Comparison of ENCODE assay signal across 27 mouse cellular contexts in the genomic region with DNA sequence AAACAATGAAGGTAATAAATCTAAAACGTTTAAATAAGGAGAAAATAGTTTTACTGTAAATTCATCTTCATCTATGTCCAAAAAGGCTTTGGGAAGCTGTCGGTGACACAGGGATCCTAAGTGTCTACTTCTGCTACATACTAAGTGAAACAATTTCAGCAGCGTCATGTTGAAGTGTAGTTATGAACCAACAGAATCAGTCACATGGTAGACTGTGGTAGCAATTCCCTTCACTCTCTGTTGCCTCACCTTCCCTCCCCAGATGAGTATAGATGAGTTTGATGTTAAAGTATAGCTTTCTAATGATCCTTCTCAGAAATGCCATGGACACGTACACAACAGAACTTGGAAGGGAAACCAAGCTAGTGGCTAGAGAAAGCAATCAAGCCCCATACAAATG.
DNase-seq lines count a peak whose midpoint lies in the region; ATAC-seq and TF ChIP-seq lines count a peak whose summit lies in the region.
"Had no signal": no experiment of that assay in that cellular context is flagged by ENCODE, and none has a peak within 500 bp of the region (broad histone marks: within the 10 kb centered on the region; RNA-seq: fewer than 3 reads in every experiment).

No protein-coding gene starts in this region.

- no peak overlapping the region for H3K4me2 ChIP-seq in forebrain, embryonic 13.5 days
- H3K4me2 ChIP-seq in hindbrain, embryonic 13.5 days: no peak overlapping the region
- H3K4me2 ChIP-seq in hindbrain, embryonic 16.5 days (ENCODE audit: low read length): no peak overlapping the region
- H3K4me2 ChIP-seq in intestine, postnatal 0 days (replicated peaks; ENCODE audit: low read depth): no peak overlapping the region
- H3K4me2 ChIP-seq: embryonic facial prominence, embryonic 13.5 days; embryonic facial prominence, embryonic 15.5 days had no signal

- H3K9ac ChIP-seq in forebrain, embryonic 13.5 days: no peak overlapping the region
- H3K9ac ChIP-seq in hindbrain, embryonic 13.5 days: no peak overlapping the region
- H3K9ac ChIP-seq in hindbrain, embryonic 16.5 days (ENCODE audit: low read depth, low read length): no peak overlapping the region
- no peak overlapping the region for H3K9ac ChIP-seq in intestine, postnatal 0 days (ENCODE audit: low read depth, low read length)
- H3K9ac ChIP-seq: embryonic facial prominence, embryonic 13.5 days; embryonic facial prominence, embryonic 15.5 days had no signal

- peaks cover 18% of the 10 kb centered on the region for H3K4me1 ChIP-seq in forebrain, embryonic 13.5 days
- peaks cover 6% of the 10 kb centered on the region; the same call in 1 of the 2 replicates for H3K4me1 ChIP-seq in forebrain, embryonic 10.5 days
- H3K4me1 ChIP-seq in hindbrain, embryonic 13.5 days (replicated peaks): peaks cover 20% of the 10 kb centered on the region
- peaks cover 9% of the 10 kb centered on the region for H3K4me1 ChIP-seq in hindbrain, embryonic 16.5 days (ENCODE audit: control insufficient read depth, insufficient read depth, low read depth, low read length)
- H3K4me1 ChIP-seq in intestine, postnatal 0 days (replicated peaks; ENCODE audit: control insufficient read depth, insufficient read depth, low read length): 0 out of 2 replicates have a peak, but pooled peaks cover 6% of the 10 kb centered on the region

- no peak for ATAC-seq in forebrain, embryonic 13.5 days
- ATAC-seq in hindbrain, embryonic 13.5 days (ENCODE audit: low FRiP score): no peak
- ATAC-seq in hindbrain, embryonic 16.5 days: no peak
- peak; percentile 71 for ATAC-seq in granulocyte monocyte progenitor cell, adult 5-6 weeks (replicated peaks; ENCODE audit: poor library complexity, severe bottlenecking)
- ATAC-seq in megakaryocyte progenitor cell, adult 5-6 weeks (replicated peaks; ENCODE audit: poor library complexity): peak; percentile 52; the same call in 1 of the 2 replicates
- ATAC-seq in intestine, postnatal 0 days: no peak
- ATAC-seq: activated CD4-positive, CD25-positive, alpha-beta regulatory T cell, adult 4 months; CD4-positive, CD25-positive, alpha-beta regulatory T cell, adult 4 months; forebrain, embryonic 14.5 days; Patski had no signal

- peak overlapping the region; percentile 26; the same call in 1 of the 2 replicates for H3K27ac ChIP-seq in forebrain, embryonic 13.5 days
- H3K27ac ChIP-seq in forebrain, embryonic 10.5 days: no peak overlapping the region
- peak overlapping the region; percentile 60; the same call in 1 of the 2 replicates for H3K27ac ChIP-seq in hindbrain, embryonic 13.5 days
- H3K27ac ChIP-seq in hindbrain, embryonic 16.5 days (ENCODE audit: low read depth, low read length): no peak overlapping the region
- H3K27ac ChIP-seq in intestine, postnatal 0 days (ENCODE audit: low read depth, low read length): no peak overlapping the region
- H3K27ac ChIP-seq: embryonic facial prominence, embryonic 13.5 days; embryonic facial prominence, embryonic 15.5 days had no signal

- no peaks in the 10 kb centered on the region for H3K27me3 ChIP-seq in forebrain, embryonic 13.5 days
- no peaks in the 10 kb centered on the region for H3K27me3 ChIP-seq in forebrain, embryonic 10.5 days (ENCODE audit: poor library complexity, severe bottlenecking)
- no peaks in the 10 kb centered on the region for H3K27me3 ChIP-seq in hindbrain, embryonic 13.5 days
- no peaks in the 10 kb centered on the region for H3K27me3 ChIP-seq in hindbrain, embryonic 16.5 days (replicated peaks; ENCODE audit: control insufficient read depth, insufficient read depth, low read length)
- no peaks in the 10 kb centered on the region for H3K27me3 ChIP-seq in intestine, postnatal 0 days (replicated peaks; ENCODE audit: control insufficient read depth, insufficient read depth, low read length)
- H3K27me3 ChIP-seq: CH12.LX; embryonic facial prominence, embryonic 13.5 days; embryonic facial prominence, embryonic 15.5 days; Patski had no signal

- H3K9me3 ChIP-seq in forebrain, embryonic 13.5 days (replicated peaks): no peaks in the 10 kb centered on the region
- H3K9me3 ChIP-seq in forebrain, embryonic 10.5 days: no peaks in the 10 kb centered on the region
- H3K9me3 ChIP-seq in hindbrain, embryonic 13.5 days: no peaks in the 10 kb centered on the region
- H3K9me3 ChIP-seq in hindbrain, embryonic 16.5 days (ENCODE audit: control insufficient read depth, low read length): no peaks in the 10 kb centered on the region
- no peaks in the 10 kb centered on the region for H3K9me3 ChIP-seq in intestine, postnatal 0 days (ENCODE audit: control insufficient read depth)
- H3K9me3 ChIP-seq: embryonic facial prominence, embryonic 13.5 days; embryonic facial prominence, embryonic 15.5 days; G1E had no signal

- no peak overlapping the region for H3K4me3 ChIP-seq in forebrain, embryonic 13.5 days
- no peak overlapping the region for H3K4me3 ChIP-seq in forebrain, embryonic 10.5 days
- H3K4me3 ChIP-seq in hindbrain, embryonic 13.5 days: no peak overlapping the region
- H3K4me3 ChIP-seq in hindbrain, embryonic 16.5 days (ENCODE audit: low read length): no peak overlapping the region
- no peak overlapping the region for H3K4me3 ChIP-seq in intestine, postnatal 0 days (ENCODE audit: low read depth, low read length)
- H3K4me3 ChIP-seq: embryonic facial prominence, embryonic 13.5 days; embryonic facial prominence, embryonic 15.5 days; erythroblast, embryonic 14.5 days had no signal

- DNase-seq in forebrain, embryonic 10.5 days (ENCODE audit: extremely low spot score, low spot score): no peak
- DNase-seq: adrenal gland, adult 2 months; adrenal gland, postnatal 10 days; adrenal gland, postnatal 25 days; B cell, adult 2 months; cerebellum, adult 11 months; cerebellum, adult 18-20 months; cerebellum, adult 8-10 months; cerebellum, adult 9-11 months; cerebellum, postnatal 14 days; cerebellum, postnatal 36 days; embryo, embryonic 11 days had no signal

- 88% methylated on average over 4 of the region's 4 CpGs for WGBS in forebrain, embryonic 13.5 days
- WGBS in forebrain, embryonic 10.5 days: 86% methylated on average over 4 of the region's 4 CpGs
- 81% methylated on average over 4 of the region's 4 CpGs for WGBS in hindbrain, embryonic 13.5 days
- WGBS in hindbrain, embryonic 16.5 days: 81% methylated on average over 4 of the region's 4 CpGs
- 77% methylated on average over 4 of the region's 4 CpGs for WGBS in intestine, postnatal 0 days

- TF ChIP-seq CTCF in intestine, postnatal 0 days (IDR thresholded peaks at IDR 0.05; ENCODE audit: low read depth): no peak

- H3K36me3 ChIP-seq in forebrain, embryonic 13.5 days (ENCODE audit: poor library complexity, severe bottlenecking): no peaks in the 10 kb centered on the region
- H3K36me3 ChIP-seq in forebrain, embryonic 10.5 days (replicated peaks): peaks cover 5% of the 10 kb centered on the region; the same call in 1 of the 2 replicates
- H3K36me3 ChIP-seq in hindbrain, embryonic 13.5 days: no peaks in the 10 kb centered on the region
- H3K36me3 ChIP-seq in hindbrain, embryonic 16.5 days (ENCODE audit: control insufficient read depth, insufficient read depth, low read length): no peaks in the 10 kb centered on the region
- no peaks in the 10 kb centered on the region for H3K36me3 ChIP-seq in intestine, postnatal 0 days (ENCODE audit: control insufficient read depth, insufficient read depth)
- H3K36me3 ChIP-seq: embryonic facial prominence, embryonic 13.5 days; embryonic facial prominence, embryonic 15.5 days had no signal

Comparison
In these comparisons a context has a peak if more than half of its experiments do, and no peak if none do; other contexts are left out.
1. H3K27ac ChIP-seq: peak in forebrain, embryonic 13.5 days (single experiment) and hindbrain, embryonic 13.5 days (single experiment); none in forebrain, embryonic 10.5 days (single experiment), hindbrain, embryonic 16.5 days (single experiment) and intestine, postnatal 0 days (single experiment).
2. ATAC-seq: peak in granulocyte monocyte progenitor cell, adult 5-6 weeks (single experiment) and megakaryocyte progenitor cell, adult 5-6 weeks (single experiment); none in forebrain, embryonic 13.5 days (single experiment), hindbrain, embryonic 13.5 days (single experiment), hindbrain, embryonic 16.5 days (single experiment) and intestine, postnatal 0 days (single experiment).